Mouse (Mus musculus) liver, embryonic 14.5 days (tissue): Measurements from ENCODE around the gene Wdr73. TPM values are rescaled to one million over a fixed set of nuclear protein-coding genes. Genes with fewer than 3 reads are reported as not detected.

Experiments used
- ATAC-seq: fragments of 200-750 bp; cut with Nextera tagmentation; 2 replicates; pipeline ENCODE4 v1.8.0; 2017; ENCODE audit warnings: moderate number of reproducible peaks, mild to moderate bottlenecking, moderate library complexity; ENCODE audit not compliant: insufficient read depth
- DNase-seq, 3 experiments: peaks; one replicate each; pipeline ENCODE4 v3.0.0-alpha.2; 2012 to 2013; ENCODE audit warnings: low read depth in 3 of 3, low spot score in 3 of 3
- H3K27ac ChIP-seq: fragments of 300-500 bp; sonication (generic); 2 replicates; pipeline ENCODE4 v1.5.1; 2014; ENCODE audit warnings: moderate library complexity, mild to moderate bottlenecking, control low read depth, inconsistent platforms
- H3K27me3 ChIP-seq: fragments of 300-500 bp; sonication (generic); 2 replicates; pipeline ENCODE4 v1.6.1; 2014; ENCODE audit warnings: mild to moderate bottlenecking, low read length, moderate library complexity; ENCODE audit not compliant: control insufficient read depth, insufficient read depth
- H3K36me3 ChIP-seq: fragments of 300-500 bp; sonication (generic); replicated peaks from 2 replicates; pipeline ENCODE4 v1.6.1; 2014; ENCODE audit warnings: low read depth; ENCODE audit not compliant: control insufficient read depth, insufficient read depth
- H3K4me1 ChIP-seq, 2 experiments: fragments of 200-500 bp in 1 of 2; fragments of 300-500 bp in 1 of 2; sonication (generic) in 1 of 2; replicated peaks; 2 replicates each; pipeline ENCODE4 v1.6.1; 2012 to 2014; ENCODE audit warnings: antibody characterized with exemption in 1 of 2, inconsistent platforms in 1 of 2, low read length in 1 of 2; ENCODE audit not compliant: control insufficient read depth in 2 of 2, insufficient read depth in 2 of 2
- H3K4me2 ChIP-seq: fragments of 300-500 bp; sonication (generic); 2 replicates; pipeline ENCODE4 v1.6.1; 2014; ENCODE audit warnings: low read depth, mild to moderate bottlenecking, control low read depth, moderate library complexity
- H3K4me3 ChIP-seq, 2 experiments: fragments of 200-500 bp in 1 of 2; fragments of 300-500 bp in 1 of 2; sonication (generic) in 1 of 2; 2 replicates each; pipeline ENCODE4 v1.5.1; 2012 to 2014; ENCODE audit warnings: low read depth in 2 of 2, low read length in 2 of 2, mild to moderate bottlenecking in 2 of 2, control low read depth in 1 of 2, inconsistent platforms in 1 of 2, moderate library complexity in 1 of 2; ENCODE audit not compliant: insufficient read depth in 1 of 2
- H3K9ac ChIP-seq: fragments of 300-500 bp; sonication (generic); replicated peaks from 2 replicates; pipeline ENCODE4 v1.6.1; 2014; ENCODE audit warnings: mild to moderate bottlenecking, control low read depth, moderate library complexity
- H3K9me3 ChIP-seq: fragments of 300-500 bp; sonication (generic); 2 replicates; pipeline ENCODE4 v1.6.1; 2016; ENCODE audit warnings: low read length, mixed read lengths; ENCODE audit not compliant: control insufficient read depth
- CTCF ChIP-seq: IDR thresholded peaks from 2 replicates; pipeline ENCODE4 v1.5.1; 2016; ENCODE audit warnings: antibody characterized with exemption, low read depth, control low read depth
- EP300 ChIP-seq: IDR thresholded peaks from 2 replicates; pipeline ENCODE4 v1.6.1; 2016; ENCODE audit warnings: antibody characterized with exemption, low read depth
- WGBS: fragments of 180-500 bp; shearing (Covaris S2); extraction: QIAGEN DNeasy Blood & Tissue Kit; methylation state at CpG from one replicate; pipeline ENCODE4 v1.1.7; 2014; ENCODE audit not compliant: insufficient replicate concordance; 5-methylcytosine and 5-hydroxymethylcytosine counted together
- polyA plus RNA-seq, 2 experiments: library from polyadenylated mRNA; depleted of rRNA in 1 of 2; stranded (reverse) in 1 of 2; unstranded in 1 of 2; fragments of >200 nt; fragmentation: Nextera tagmentation in 1 of 2; extraction: Ambion mirVana in 1 of 2; gene quantifications; 2 replicates each; pipeline versions ENCODE4 v1.2.1 to v1.2.3; 2012 to 2014

Wdr73 gene
- polyA plus RNA-seq, 2 experiments: 10.7 to 11.8 TPM

- no peak overlapping the region for H3K4me2 ChIP-seq
- no peaks in the 10 kb centered on the region for H3K9me3 ChIP-seq
- ATAC-seq (no peak), DNase-seq (no peak)
- no peaks in the 10 kb centered on the region for H3K36me3 ChIP-seq
- H3K27ac ChIP-seq: no peak overlapping the region
- H3K4me1 ChIP-seq: peaks cover 3 to 6% of the 10 kb centered on the region in 2 experiments
- no peak overlapping the region for H3K4me3 ChIP-seq
- no peaks in the 10 kb centered on the region for H3K27me3 ChIP-seq
- 71% methylated on average over 11 of the region's 11 CpGs for WGBS
- no peak for TF ChIP-seq EP300
- TF ChIP-seq CTCF: no peak
- H3K9ac ChIP-seq: no peak overlapping the region
These were observed 2.8 kb upstream of the Wdr73 start for GRCm38 (mm10) chr7:80903625-80904422.

GRCm38 (mm10) chr7:80901541-80902274 lies 639 bp upstream of the Wdr73 start:
- Histone ChIP-seq H3K27me3 (no peaks in the 10 kb centered on the region), H3K36me3 (peaks cover 6% of the 10 kb centered on the region; the same call in 1 of the 2 replicates), H3K9me3 (no peaks in the 10 kb centered on the region), H3K4me1 (peaks cover 3 to 6% of the 10 kb centered on the region in 2 experiments), H3K4me2 (peak overlapping the region; percentile 98), H3K4me3 (peak overlapping the region; percentile 49 to 83), H3K9ac (peak overlapping the region; percentile 72), H3K27ac (peak overlapping the region; percentile 88)
- DNase-seq (no peak), ATAC-seq (peak; percentile 26; the same call in 1 of the 2 replicates)
- TF ChIP-seq CTCF (no peak), EP300 (no peak)
- WGBS: 27% methylated on average over 15 of the region's 15 CpGs

GRCm38 (mm10) chr7:80897721-80898120 lies 3.3 kb downstream of the Wdr73 start:
- H3K4me3 ChIP-seq: no peak overlapping the region
- no peak overlapping the region for H3K27ac ChIP-seq
- DNase-seq: no peak
- 71% methylated on average over 4 of the region's 4 CpGs for WGBS
- no peak for ATAC-seq
- peaks cover 3 to 6% of the 10 kb centered on the region in 2 experiments for H3K4me1 ChIP-seq
- H3K9ac ChIP-seq: no peak overlapping the region
- H3K9me3 ChIP-seq: no peaks in the 10 kb centered on the region
- no peak overlapping the region for H3K4me2 ChIP-seq
- H3K36me3 ChIP-seq: peaks cover 23% of the 10 kb centered on the region
- H3K27me3 ChIP-seq: no peaks in the 10 kb centered on the region
- TF ChIP-seq CTCF (no peak), EP300 (no peak)

- 78% methylated on average over 7 of the region's 7 CpGs for WGBS
- no peaks in the 10 kb centered on the region for H3K27me3 ChIP-seq
These were observed 3.9 kb downstream of the Wdr73 start for GRCm38 (mm10) chr7:80897134-80897533.

More at GRCm38 (mm10) chr7:80897134-80897533, 3.9 kb downstream of the Wdr73 start:
- Histone ChIP-seq H3K36me3 (peaks cover 27% of the 10 kb centered on the region), H3K9ac (no peak overlapping the region), H3K27ac (no peak overlapping the region), H3K4me2 (no peak overlapping the region), H3K9me3 (no peaks in the 10 kb centered on the region), H3K4me1 (peaks cover 3 to 6% of the 10 kb centered on the region in 2 experiments), H3K4me3 (no peak overlapping the region)
- TF ChIP-seq EP300: no peak
- no peak for TF ChIP-seq CTCF
- DNase-seq: no peak
- no peak for ATAC-seq
